Mouse (Mus musculus) left cerebral cortex, adult 2 months (tissue): ENCODE measurements around the gene Gm3625. TPM values are rescaled to one million over a fixed set of nuclear protein-coding genes. Genes with fewer than 3 reads are reported as not detected.

ENCODE experiments used
- DNase-seq, 2 experiments: peaks; one replicate each; pipeline ENCODE4 v3.0.0; 2021 to 2022; ENCODE audit warnings: low spot score in 2 of 2, mixed read lengths in 1 of 2; ENCODE audit errors: extremely low spot score in 1 of 2
- H3K27ac ChIP-seq: fragments of 200-600 bp; 2 replicates; pipeline ENCODE4 v1.8.1; 2022
- H3K4me3 ChIP-seq: fragments of 200-600 bp; 2 replicates; pipeline ENCODE4 v1.8.1; 2022
- CTCF ChIP-seq: fragments of 200-600 bp; IDR thresholded peaks from 2 replicates; pipeline ENCODE4 v1.8.1; 2022; ENCODE audit warnings: antibody characterized with exemption, mild to moderate bottlenecking, moderate library complexity
- intact Hi-C: fragments of 180-260 bp; cut with DNase I; formaldehyde crosslinking; loops from one replicate; pipeline ENCODE4 v1.15.1; 2025
- total RNA-seq, 2 experiments: library from RNA; stranded (reverse); gene quantifications; 2 replicates each; pipeline ENCODE4 v1.2.3; 2021

The Gm3625 gene
- total RNA-seq, 2 experiments from 2014 or later = not detected

GRCm38 (mm10) chr12:4548053-4549013 is 44.4 kb downstream of the Gm3625 start:
- DNase-seq = peak; percentile 77 to 81
- H3K27ac ChIP-seq = peak overlapping the region; percentile 12; the same call in 1 of the 2 replicates
- intact Hi-C loops = loop anchor here (2.0 to 5.0 kb wide), 3 partner anchors 72 to 441 kb away; partner anchors contain the start of gene Ncoa1
- TF ChIP-seq CTCF = peak; percentile 90
- H3K4me3 ChIP-seq = peak overlapping the region; percentile 44

DNA sequence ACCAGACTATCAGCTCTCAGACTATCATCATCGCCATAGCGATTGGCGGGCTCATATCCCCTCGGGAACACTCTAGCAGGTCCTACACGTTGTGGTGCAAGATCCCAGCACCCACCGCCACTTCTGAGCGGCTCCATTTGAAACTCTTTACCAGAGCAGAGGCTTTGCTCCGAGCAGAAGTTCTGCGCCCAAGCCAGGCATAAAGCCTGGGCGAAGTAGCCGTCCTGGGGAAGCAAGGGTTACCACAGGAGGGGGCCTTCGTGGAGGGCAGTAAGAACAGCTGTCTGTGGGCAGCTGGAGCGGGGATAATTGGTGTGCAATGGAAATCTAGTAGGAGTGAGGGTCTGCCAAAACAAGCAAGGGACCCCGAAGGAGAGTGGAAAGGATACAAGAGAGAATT is 45.2 kb downstream of the Gm3625 start:
- DNase-seq = no peak
- TF ChIP-seq CTCF = no peak
- intact Hi-C loops = loop anchor here (5.0 kb wide), 2 partner anchors 280 to 440 kb away; no protein-coding TSS in a partner anchor
- Histone ChIP-seq H3K4me3 (no peak overlapping the region), H3K27ac (no peak overlapping the region)

DNA sequence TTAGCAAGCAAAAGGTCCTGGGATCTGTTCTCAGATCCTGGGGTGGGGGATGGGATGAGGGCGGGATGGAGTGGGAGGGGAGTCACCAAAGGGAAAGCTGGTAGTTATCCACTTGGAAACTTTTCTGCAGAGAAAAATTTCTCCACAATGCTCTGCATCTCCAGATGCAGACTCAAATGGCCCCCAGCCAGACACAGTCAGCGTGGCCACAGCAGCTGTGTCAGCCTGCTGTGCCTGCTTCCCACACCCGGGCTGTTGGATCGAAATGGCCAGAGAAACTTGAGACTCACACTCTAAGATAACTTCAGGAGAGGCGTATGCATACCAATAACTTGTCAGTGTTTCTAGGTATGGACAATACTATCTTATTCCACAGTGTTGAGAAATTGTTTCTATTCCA is 46.2 kb downstream of the Gm3625 start:
- no peak overlapping the region for H3K4me3 ChIP-seq
- no peak overlapping the region for H3K27ac ChIP-seq
- intact Hi-C loops = loop anchor here (5.0 kb wide), 2 partner anchors 279 to 439 kb away; no protein-coding TSS in a partner anchor
- no peak for TF ChIP-seq CTCF
- no peak for DNase-seq

- DNase-seq = no peak
- Histone ChIP-seq H3K27ac (no peak overlapping the region), H3K4me3 (no peak overlapping the region)
- intact Hi-C loops = loop anchor here (5.0 kb wide), 2 partner anchors 278 to 438 kb away; no protein-coding TSS in a partner anchor
- TF ChIP-seq CTCF = no peak
These were observed 47.3 kb downstream of the Gm3625 start for GRCm38 (mm10) chr12:4545425-4545824.

DNA sequence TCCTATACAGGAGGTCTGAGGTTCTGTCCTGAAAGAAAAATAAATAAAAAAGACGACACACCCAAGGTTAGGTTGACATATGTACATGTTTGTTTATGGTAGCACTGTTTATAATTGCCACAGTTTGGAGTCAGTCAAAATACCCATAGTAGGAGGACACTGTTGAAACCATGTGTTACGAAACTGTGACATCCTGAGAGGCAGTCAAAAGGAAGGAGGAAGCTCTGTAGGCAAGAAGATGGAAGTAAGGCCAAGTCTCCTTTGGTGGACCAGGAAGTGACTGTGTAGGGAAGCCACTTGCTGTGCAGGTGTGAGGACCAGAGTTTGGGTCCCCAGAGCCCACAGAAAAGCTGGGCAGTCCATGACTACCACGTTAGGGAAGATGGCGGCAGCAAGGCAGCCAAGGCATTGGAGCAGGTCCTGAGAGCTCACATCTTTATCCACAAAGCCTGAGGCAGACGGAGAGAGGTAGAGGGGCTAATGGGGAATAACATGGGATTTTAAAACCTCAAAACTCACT is 48.3 kb downstream of the Gm3625 start:
- Histone ChIP-seq H3K4me3 (no peak overlapping the region), H3K27ac (no peak overlapping the region)
- no peak for TF ChIP-seq CTCF
- intact Hi-C loops = no loop called here
- no peak for DNase-seq

Other genes with a start within 250 kb of the Gm3625 start
- gene Ncoa1, start 115.7 kb downstream of the Gm3625 start, total RNA-seq = 100 to 1,000 TPM; 109 to 115 TPM
- 10 to 100 TPM; 69.6 to 73.0 TPM for gene Itsn2, start 289 bp downstream of the Gm3625 start, total RNA-seq
- gene Fam228a, start 145.5 kb upstream of the Gm3625 start, total RNA-seq = 1 to 10 TPM; 2.8 to 2.9 TPM
- gene Pfn4, start 176.1 kb upstream of the Gm3625 start, total RNA-seq = 10 to 100 TPM in 1 of 2 experiments, 1 to 10 TPM in 1; 9.7 to 12.5 TPM
- gene Fam228b, start 176.3 kb upstream of the Gm3625 start, total RNA-seq = 10 to 100 TPM; 20.2 to 20.5 TPM
- 10 to 100 TPM; 75.5 to 85.2 TPM for gene Sf3b6, start 224.6 kb upstream of the Gm3625 start, total RNA-seq
- gene Fkbp1b, start 248.7 kb upstream of the Gm3625 start, total RNA-seq = 10 to 100 TPM; 43.7 to 48.3 TPM